Mouse (Mus musculus) kidney, postnatal 0 days (tissue): ENCODE measurements at regions not wholly inside any gene's neighbourhood (a gene's known extent, or its start where the extent isn't known, plus 50 kb on each side); places are given as distances from the start of the nearest gene placed in this dataset.

Experiments used
- ATAC-seq: fragments of 200-750 bp; cut with Nextera tagmentation; replicated peaks from 2 replicates; pipeline ENCODE4 v1.8.0; 2017; ENCODE audit warnings: low read depth, moderate number of reproducible peaks, moderate TSS enrichment, moderate library complexity; ENCODE audit not compliant: low FRiP score
- DNase-seq: peaks from one replicate; pipeline ENCODE4 v3.0.0-alpha.2; 2016; ENCODE audit warnings: low spot score
- H3K27ac ChIP-seq: fragments of 300-500 bp; sonication (generic); 2 replicates; pipeline ENCODE4 v1.5.1; 2014; ENCODE audit warnings: mild to moderate bottlenecking
- H3K27me3 ChIP-seq: fragments of 300-500 bp; sonication (generic); 2 replicates; pipeline ENCODE4 v1.6.1; 2014; ENCODE audit warnings: low read length, mixed read lengths; ENCODE audit not compliant: insufficient read depth
- H3K36me3 ChIP-seq: fragments of 300-500 bp; sonication (generic); 2 replicates; pipeline ENCODE4 v1.6.1; 2014; ENCODE audit warnings: low read length, mixed read lengths; ENCODE audit not compliant: insufficient read depth
- H3K4me1 ChIP-seq: fragments of 300-500 bp; sonication (generic); replicated peaks from 2 replicates; pipeline ENCODE4 v1.6.1; 2014; ENCODE audit warnings: antibody characterized with exemption, low read length, mixed read lengths; ENCODE audit not compliant: insufficient read depth
- H3K4me2 ChIP-seq: fragments of 300-500 bp; sonication (generic); 2 replicates; pipeline ENCODE4 v1.6.1; 2014; ENCODE audit warnings: mild to moderate bottlenecking, low read length, moderate library complexity, mixed read lengths
- H3K4me3 ChIP-seq: fragments of 300-500 bp; sonication (generic); replicated peaks from 2 replicates; pipeline ENCODE4 v1.5.1; 2014; ENCODE audit warnings: low read depth, low read length
- H3K9ac ChIP-seq: fragments of 300-500 bp; sonication (generic); 2 replicates; pipeline ENCODE4 v1.6.1; 2014; ENCODE audit warnings: low read depth, low read length
- H3K9me3 ChIP-seq: fragments of 300-500 bp; sonication (generic); replicated peaks from 2 replicates; pipeline ENCODE4 v1.6.1; 2016; ENCODE audit warnings: low read length, inconsistent platforms, mixed read lengths
- CTCF ChIP-seq: IDR thresholded peaks from 2 replicates; pipeline ENCODE4 v1.5.1; 2016; ENCODE audit warnings: antibody characterized with exemption, low read depth, mild to moderate bottlenecking, moderate library complexity
- WGBS: fragments of 180-500 bp; shearing (Covaris S2); extraction: QIAGEN DNeasy Blood & Tissue Kit; methylation state at CpG from one replicate; pipeline ENCODE4 v1.1.7; 2014; 5-methylcytosine and 5-hydroxymethylcytosine counted together

GRCm38 (mm10) chr2:146633329-146634070 is 121.4 kb upstream of the Ralgapa2 start:
- no peak overlapping the region for H3K9ac ChIP-seq
- 47% methylated on average over 16 of the region's 16 CpGs for whole genome bisulfite sequencing
- H3K9me3 ChIP-seq = no peaks in the 10 kb centered on the region
- no peaks in the 10 kb centered on the region for H3K4me1 ChIP-seq
- no peaks in the 10 kb centered on the region for H3K36me3 ChIP-seq
- H3K27ac ChIP-seq = no peak overlapping the region
- DNase-seq (peak; percentile 82), ATAC-seq (peak; percentile 63; the same call in 1 of the 2 replicates)
- no peak overlapping the region for H3K4me2 ChIP-seq
- no peak overlapping the region for H3K4me3 ChIP-seq
- no peaks in the 10 kb centered on the region for H3K27me3 ChIP-seq
- TF ChIP-seq CTCF = peak; percentile 78

GRCm38 (mm10) chr2:146637573-146637972 is 125.4 kb upstream of the Ralgapa2 start:
- Histone ChIP-seq H3K9me3 (no peaks in the 10 kb centered on the region), H3K9ac (no peak overlapping the region), H3K27me3 (no peaks in the 10 kb centered on the region), H3K36me3 (no peaks in the 10 kb centered on the region), H3K4me2 (no peak overlapping the region), H3K27ac (no peak overlapping the region), H3K4me3 (no peak overlapping the region), H3K4me1 (no peaks in the 10 kb centered on the region)
- 49% methylated on average over 5 of the region's 5 CpGs for WGBS
- DNase-seq = peak; percentile 27
- peak; percentile 43; the same call in 1 of the 2 replicates for TF ChIP-seq CTCF
- ATAC-seq = no peak

- DNase-seq (peak; percentile 81), ATAC-seq (peak; percentile 86)
- Histone ChIP-seq H3K36me3 (no peaks in the 10 kb centered on the region), H3K9me3 (no peaks in the 10 kb centered on the region), H3K4me1 (no peaks in the 10 kb centered on the region), H3K4me2 (peak overlapping the region; percentile 26), H3K27ac (no peak overlapping the region), H3K9ac (no peak overlapping the region), H3K27me3 (no peaks in the 10 kb centered on the region), H3K4me3 (no peak overlapping the region)
- WGBS = 20% methylated on average over 16 of the region's 16 CpGs
- TF ChIP-seq CTCF = no peak
These were observed 134.3 kb upstream of the Ralgapa2 start for GRCm38 (mm10) chr2:146646237-146646972.

GRCm38 (mm10) chr2:146646973-146647282 is 134.8 kb upstream of the Ralgapa2 start:
- Histone ChIP-seq H3K27me3 (no peaks in the 10 kb centered on the region), H3K4me3 (no peak overlapping the region), H3K27ac (no peak overlapping the region), H3K4me1 (no peaks in the 10 kb centered on the region), H3K4me2 (no peak overlapping the region), H3K9me3 (no peaks in the 10 kb centered on the region), H3K36me3 (no peaks in the 10 kb centered on the region), H3K9ac (no peak overlapping the region)
- ATAC-seq (no peak), DNase-seq (no peak)
- 54% methylated on average over 2 of the region's 2 CpGs for WGBS
- TF ChIP-seq CTCF = no peak

- Histone ChIP-seq H3K27me3 (no peaks in the 10 kb centered on the region), H3K9me3 (no peaks in the 10 kb centered on the region), H3K4me3 (no peak overlapping the region), H3K27ac (no peak overlapping the region), H3K9ac (no peak overlapping the region), H3K4me2 (no peak overlapping the region), H3K4me1 (no peaks in the 10 kb centered on the region), H3K36me3 (no peaks in the 10 kb centered on the region)
- DNase-seq (no peak), ATAC-seq (no peak)
- no peak for TF ChIP-seq CTCF
- 67% methylated on average over 3 of the region's 3 CpGs for WGBS
These were observed 149.2 kb upstream of the Ralgapa2 start for GRCm38 (mm10) chr2:146661346-146661745.

- DNase-seq (no peak), ATAC-seq (no peak)
- Histone ChIP-seq H3K36me3 (no peaks in the 10 kb centered on the region), H3K27me3 (no peaks in the 10 kb centered on the region), H3K9me3 (no peaks in the 10 kb centered on the region), H3K4me3 (no peak overlapping the region), H3K4me1 (no peaks in the 10 kb centered on the region), H3K4me2 (no peak overlapping the region), H3K27ac (no peak overlapping the region), H3K9ac (no peak overlapping the region)
- WGBS = 75% methylated on average over 2 of the region's 2 CpGs
- TF ChIP-seq CTCF = no peak
These were observed 160.6 kb upstream of the Ralgapa2 start for GRCm38 (mm10) chr2:146672761-146673160.
